Mouse (Mus musculus) midbrain, embryonic 16.5 days (tissue): ENCODE measurements around the gene Fam126a. TPM values are rescaled to one million over a fixed set of nuclear protein-coding genes. Genes with fewer than 3 reads are reported as not detected.

Experiments used
- ATAC-seq: fragments of 200-750 bp; cut with Nextera tagmentation; 2 replicates; pipeline ENCODE4 v1.8.0; 2017; ENCODE audit warnings: moderate TSS enrichment
- H3K27ac ChIP-seq: fragments of 300-500 bp; sonication (generic); 2 replicates; pipeline ENCODE4 v1.5.1; 2014; ENCODE audit warnings: mild to moderate bottlenecking, low read length, mixed read lengths
- H3K27me3 ChIP-seq: fragments of 300-500 bp; sonication (generic); 2 replicates; pipeline ENCODE4 v1.6.1; 2014; ENCODE audit warnings: low read depth, low read length, mixed read lengths; ENCODE audit not compliant: control insufficient read depth, insufficient read depth
- H3K36me3 ChIP-seq: fragments of 300-500 bp; sonication (generic); 2 replicates; pipeline ENCODE4 v1.6.1; 2014; ENCODE audit warnings: mild to moderate bottlenecking, low read length, moderate library complexity, mixed read lengths; ENCODE audit not compliant: control insufficient read depth, insufficient read depth
- H3K4me1 ChIP-seq: fragments of 300-500 bp; sonication (generic); 2 replicates; pipeline ENCODE4 v1.6.1; 2014; ENCODE audit warnings: mild to moderate bottlenecking, low read length, mixed read lengths; ENCODE audit not compliant: control insufficient read depth, insufficient read depth
- H3K4me2 ChIP-seq: fragments of 300-500 bp; sonication (generic); 2 replicates; pipeline ENCODE4 v1.6.1; 2014; ENCODE audit warnings: mild to moderate bottlenecking, low read length, mixed read lengths
- H3K4me3 ChIP-seq: fragments of 300-500 bp; sonication (generic); 2 replicates; pipeline ENCODE4 v1.5.1; 2014; ENCODE audit warnings: low read depth, mild to moderate bottlenecking, low read length, moderate library complexity, mixed read lengths
- H3K9ac ChIP-seq: fragments of 300-500 bp; sonication (generic); 2 replicates; pipeline ENCODE4 v1.6.1; 2014; ENCODE audit warnings: low read depth, low read length, mixed read lengths
- H3K9me3 ChIP-seq: fragments of 300-500 bp; sonication (generic); replicated peaks from 2 replicates; pipeline ENCODE4 v1.6.1; 2014; ENCODE audit warnings: mild to moderate bottlenecking, low read length, mixed read lengths; ENCODE audit not compliant: control insufficient read depth, poor library complexity, severe bottlenecking
- WGBS: fragments of 180-500 bp; shearing (Covaris S2); extraction: QIAGEN DNeasy Blood & Tissue Kit; methylation state at CpG from one replicate; pipeline ENCODE4 v1.1.7; 2014; 5-methylcytosine and 5-hydroxymethylcytosine counted together
- polyA plus RNA-seq: library from polyadenylated mRNA; unstranded; fragments of >200 nt; fragmentation: Nextera tagmentation; extraction: Ambion mirVana; gene quantifications from 2 replicates; pipeline ENCODE4 v1.2.1, GENCODE M21; 2015

The Fam126a gene
- polyA plus RNA-seq, 1 experiment from 2014 or later, result 29.8 TPM

DNA sequence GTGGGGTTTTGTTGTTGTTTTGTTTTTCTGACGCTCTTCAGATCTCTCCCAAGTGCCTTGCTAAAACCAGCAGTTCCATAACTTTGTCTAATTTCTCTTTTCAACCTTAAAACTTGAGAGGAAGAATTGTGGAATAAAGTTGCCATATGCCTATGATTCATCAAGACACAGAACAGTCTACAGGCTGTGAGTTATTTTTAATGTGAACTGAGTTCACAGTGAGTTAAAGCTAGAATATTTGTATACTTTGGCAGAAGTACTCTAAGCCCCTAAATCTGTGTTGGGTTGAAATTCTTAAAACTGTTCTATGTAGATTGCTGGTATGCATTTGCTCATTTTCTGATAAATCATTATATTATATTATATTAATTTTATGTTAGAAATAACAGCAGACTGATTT is 118.9 kb downstream of the Fam126a start:
- Histone ChIP-seq H3K4me1 (no peaks in the 10 kb centered on the region), H3K4me2 (no peak overlapping the region), H3K27me3 (no peaks in the 10 kb centered on the region), H3K36me3 (no peaks in the 10 kb centered on the region), H3K9ac (no peak overlapping the region), H3K4me3 (no peak overlapping the region), H3K9me3 (no peaks in the 10 kb centered on the region), H3K27ac (no peak overlapping the region)
- whole genome bisulfite sequencing, result 100% methylated on average over 1 of the region's 1 CpGs
- ATAC-seq, result no peak

DNA sequence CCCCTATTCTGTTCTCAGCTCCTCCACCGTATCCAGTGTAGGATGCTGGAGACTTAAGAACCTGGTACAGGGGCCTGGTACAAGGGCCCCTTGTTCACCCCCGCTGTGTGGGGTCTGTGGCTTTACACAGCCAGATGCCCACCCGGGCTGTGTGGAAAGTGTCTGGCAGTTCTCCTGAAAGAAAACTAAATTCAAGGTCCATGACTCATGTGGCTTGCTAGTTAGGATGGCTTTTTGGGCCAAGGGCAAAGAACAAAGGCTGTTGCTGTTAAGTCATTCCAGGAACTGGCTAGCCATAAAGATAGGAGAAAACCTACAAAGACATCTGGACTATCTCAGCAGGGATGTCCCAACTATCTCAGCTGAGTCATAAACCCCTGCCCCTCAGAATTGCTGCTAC is 121.2 kb downstream of the Fam126a start:
- Histone ChIP-seq H3K9me3 (no peaks in the 10 kb centered on the region), H3K4me3 (no peak overlapping the region)
- 100% methylated on average over 3 of the region's 3 CpGs for WGBS

DNA sequence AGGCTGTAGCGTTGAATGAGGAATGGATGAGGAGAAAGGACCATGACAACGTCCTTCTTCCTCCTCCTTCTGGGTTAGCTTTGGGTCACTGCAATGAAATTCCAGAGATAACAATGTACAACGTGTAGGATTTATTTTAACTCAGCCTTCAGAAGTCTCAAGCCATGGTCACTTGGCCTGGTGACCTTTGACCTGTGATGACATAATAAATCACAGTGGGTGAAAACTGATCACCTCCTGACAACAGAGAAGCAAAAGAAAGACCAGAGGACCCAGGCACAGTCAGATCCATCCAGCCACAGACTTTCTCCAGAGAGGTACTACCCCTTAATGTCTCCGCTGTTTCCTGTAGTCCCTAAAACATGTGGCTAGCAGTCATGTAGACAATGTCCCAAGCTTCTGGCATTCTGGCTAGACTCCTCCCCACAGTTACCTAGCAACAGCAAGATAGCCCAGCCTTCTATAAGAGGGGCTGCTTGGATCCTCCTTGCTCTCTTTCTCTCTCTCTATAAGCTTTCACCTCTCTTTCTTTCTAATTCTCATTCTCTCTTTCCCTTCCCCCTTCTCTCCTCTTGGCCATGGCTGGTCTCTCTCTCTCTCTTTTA is 121.9 kb downstream of the Fam126a start:
- ATAC-seq, result no peak
- no peaks in the 10 kb centered on the region for H3K9me3 ChIP-seq
- no peaks in the 10 kb centered on the region for H3K4me1 ChIP-seq
- H3K36me3 ChIP-seq, result no peaks in the 10 kb centered on the region
- no peaks in the 10 kb centered on the region for H3K27me3 ChIP-seq
- 88% methylated on average over 4 of the region's 4 CpGs for WGBS
- H3K4me3 ChIP-seq, result no peak overlapping the region
- no peak overlapping the region for H3K9ac ChIP-seq
- no peak overlapping the region for H3K27ac ChIP-seq
- no peak overlapping the region for H3K4me2 ChIP-seq

More for the DNA sequence above, 121.2 kb downstream of the Fam126a start:
- no peaks in the 10 kb centered on the region for H3K27me3 ChIP-seq
- ATAC-seq, result no peak
- H3K27ac ChIP-seq, result no peak overlapping the region
- H3K36me3 ChIP-seq, result no peaks in the 10 kb centered on the region
- H3K9ac ChIP-seq, result no peak overlapping the region
- no peak overlapping the region for H3K4me2 ChIP-seq
- H3K4me1 ChIP-seq, result no peaks in the 10 kb centered on the region

DNA sequence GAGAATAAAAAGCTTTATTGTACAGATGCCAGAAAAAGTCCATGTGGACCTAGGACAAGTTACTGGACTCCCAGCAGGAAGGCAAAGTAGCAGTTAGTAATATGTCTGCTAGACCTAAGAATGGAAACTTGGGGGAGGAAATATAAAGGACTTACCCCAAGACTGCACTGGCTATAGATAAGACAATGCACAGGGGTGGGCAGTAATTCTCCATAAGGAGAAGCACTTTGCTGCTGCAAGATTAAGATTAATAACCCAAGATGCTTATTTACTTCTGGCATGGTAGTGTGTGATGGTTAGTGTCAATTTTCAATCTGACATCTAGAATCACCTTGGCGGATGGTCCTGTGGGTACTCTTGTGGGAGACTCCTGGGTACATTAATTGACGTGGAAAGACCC is 128.3 kb downstream of the Fam126a start:
- Histone ChIP-seq H3K4me3 (no peak overlapping the region), H3K4me1 (no peaks in the 10 kb centered on the region), H3K27ac (no peak overlapping the region), H3K27me3 (no peaks in the 10 kb centered on the region), H3K9ac (no peak overlapping the region), H3K9me3 (no peaks in the 10 kb centered on the region), H3K4me2 (no peak overlapping the region), H3K36me3 (no peaks in the 10 kb centered on the region)
- WGBS, result 76% methylated on average over 2 of the region's 2 CpGs
- ATAC-seq, result no peak

DNA sequence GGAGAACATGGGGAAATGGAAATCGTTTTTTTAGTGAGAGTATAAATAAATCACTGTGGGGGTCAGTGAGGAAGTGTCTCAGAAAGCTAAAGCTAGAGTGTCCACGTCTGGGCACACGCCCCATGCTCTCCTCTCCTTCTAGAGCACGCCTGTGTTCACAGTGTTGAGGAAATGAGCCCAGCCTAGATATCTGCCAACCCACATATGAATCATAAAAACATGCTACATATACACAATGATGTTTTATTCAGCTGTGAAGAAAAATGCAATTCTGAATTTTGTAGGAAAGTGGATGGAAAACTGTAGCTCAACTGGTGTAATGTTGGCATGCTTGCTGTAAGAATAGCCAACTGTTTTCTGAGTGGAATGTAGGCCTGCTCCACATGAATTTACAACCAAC is 130.3 kb downstream of the Fam126a start:
- WGBS, result 75% methylated on average over 4 of the region's 4 CpGs
- H3K4me3 ChIP-seq, result no peak overlapping the region
- H3K27ac ChIP-seq, result no peak overlapping the region
- no peak overlapping the region for H3K9ac ChIP-seq
- ATAC-seq, result no peak
- H3K4me2 ChIP-seq, result no peak overlapping the region
- no peaks in the 10 kb centered on the region for H3K9me3 ChIP-seq
- no peaks in the 10 kb centered on the region for H3K4me1 ChIP-seq
- no peaks in the 10 kb centered on the region for H3K36me3 ChIP-seq
- H3K27me3 ChIP-seq, result no peaks in the 10 kb centered on the region

DNA sequence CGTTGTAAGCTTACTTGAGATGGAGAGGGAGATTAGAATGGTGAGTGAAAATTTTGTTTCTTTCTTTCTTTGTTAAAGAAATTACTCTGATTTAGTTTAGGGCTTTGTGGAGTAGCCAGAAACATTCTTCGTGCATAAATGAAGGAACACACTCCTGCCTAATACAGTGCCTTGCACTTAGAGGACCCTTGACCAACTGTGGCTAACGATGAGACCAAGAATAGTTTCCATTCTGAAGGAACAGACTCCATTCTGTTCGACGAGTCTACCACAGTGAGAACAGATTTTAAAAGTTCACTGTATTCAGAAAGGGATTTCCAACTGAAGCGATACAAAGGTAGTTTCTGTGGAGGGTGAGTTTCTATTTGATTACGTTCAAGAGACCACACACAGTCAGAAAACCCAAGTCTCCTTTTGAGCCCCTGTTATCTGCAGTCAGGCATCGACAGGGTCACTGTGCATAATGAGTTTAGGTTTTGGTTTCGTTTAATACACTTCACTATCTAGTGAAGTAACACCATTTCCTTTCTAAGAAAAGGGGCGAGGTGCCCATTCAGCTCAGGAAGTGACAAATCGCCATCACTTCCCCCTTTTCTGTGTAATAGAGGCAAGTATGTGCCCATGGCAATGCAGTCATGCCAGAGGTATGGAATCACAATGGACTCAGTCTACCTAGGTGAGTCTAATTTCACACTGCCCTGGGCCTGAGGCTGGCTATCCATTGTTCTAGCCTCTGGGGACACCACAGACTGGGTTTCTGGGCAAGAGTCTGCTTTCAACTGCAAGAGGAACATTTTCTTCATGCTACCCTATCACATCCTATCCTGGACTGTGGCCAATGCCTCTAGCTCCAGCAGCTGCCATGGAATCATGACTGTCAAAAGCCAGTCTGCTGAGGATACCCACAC is 136.4 kb downstream of the Fam126a start:
- H3K4me2 ChIP-seq, result no peak overlapping the region
- H3K27ac ChIP-seq, result no peak overlapping the region
- H3K4me1 ChIP-seq, result no peaks in the 10 kb centered on the region
- no peaks in the 10 kb centered on the region for H3K27me3 ChIP-seq
- H3K4me3 ChIP-seq, result no peak overlapping the region
- no peaks in the 10 kb centered on the region for H3K9me3 ChIP-seq
- H3K9ac ChIP-seq, result no peak overlapping the region
- 78% methylated on average over 11 of the region's 11 CpGs for WGBS
- H3K36me3 ChIP-seq, result no peaks in the 10 kb centered on the region
- no peak for ATAC-seq

DNA sequence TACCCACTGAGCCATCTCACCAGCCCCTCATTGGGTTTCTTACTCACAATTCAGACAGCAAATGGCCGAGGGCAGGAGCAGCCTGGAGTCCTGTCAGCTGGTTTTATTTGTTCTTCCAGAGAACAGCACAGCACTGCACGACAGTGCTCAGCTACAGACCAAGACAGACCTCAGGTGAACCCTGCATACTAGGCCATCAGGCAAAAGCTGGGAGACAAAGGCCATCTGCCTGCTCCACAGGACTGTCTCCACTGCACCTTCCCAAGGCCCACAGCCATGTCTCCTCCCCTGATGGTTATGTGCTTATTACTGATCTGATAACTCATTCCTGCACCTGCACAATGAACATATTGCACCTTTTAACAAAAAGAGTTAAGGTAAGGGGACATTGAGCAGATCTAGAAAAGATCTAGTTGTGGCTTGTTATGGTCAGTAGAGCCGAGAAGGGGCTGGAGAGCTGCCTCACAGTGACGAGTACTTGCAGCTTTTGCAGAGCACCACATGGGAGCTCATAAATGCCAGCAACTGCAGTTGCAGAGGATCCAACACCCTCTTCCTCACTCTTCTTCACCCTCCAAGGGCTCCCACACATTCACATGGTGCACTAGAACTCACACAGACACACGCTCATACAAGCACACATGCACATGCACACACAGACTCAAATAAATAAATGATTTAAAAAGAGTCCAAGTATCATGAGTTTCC is 137.2 kb downstream of the Fam126a start:
- H3K36me3 ChIP-seq, result no peaks in the 10 kb centered on the region
- H3K27me3 ChIP-seq, result no peaks in the 10 kb centered on the region
- no peak overlapping the region for H3K27ac ChIP-seq
- no peaks in the 10 kb centered on the region for H3K9me3 ChIP-seq
- no peak overlapping the region for H3K4me2 ChIP-seq
- H3K9ac ChIP-seq, result no peak overlapping the region
- ATAC-seq, result no peak
- WGBS, result 85% methylated on average over 5 of the region's 5 CpGs
- no peaks in the 10 kb centered on the region for H3K4me1 ChIP-seq
- no peak overlapping the region for H3K4me3 ChIP-seq

DNA sequence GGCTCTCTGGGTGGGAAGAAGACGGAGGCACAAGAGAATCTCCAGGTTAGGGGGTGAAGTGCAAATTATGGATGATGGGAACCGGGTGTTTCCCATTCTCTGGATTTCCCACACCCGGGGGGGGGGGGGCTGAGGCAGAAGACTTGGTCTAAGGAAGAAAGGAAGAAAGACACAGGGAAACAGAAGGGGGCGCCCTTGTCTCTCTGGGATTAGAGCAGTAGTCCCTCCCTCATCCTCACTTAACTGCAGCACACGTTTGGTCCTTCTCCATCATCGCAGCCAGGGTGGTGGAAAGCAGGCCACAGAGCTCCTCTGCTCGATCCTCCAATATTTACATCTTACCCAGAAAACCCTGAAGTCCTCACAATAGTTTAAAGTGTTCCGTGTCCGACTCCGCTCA is 139.8 kb downstream of the Fam126a start:
- no peak for ATAC-seq
- no peak overlapping the region for H3K9ac ChIP-seq
- no peak overlapping the region for H3K4me3 ChIP-seq
- 40% methylated on average over 10 of the region's 10 CpGs for WGBS
- H3K4me1 ChIP-seq, result no peaks in the 10 kb centered on the region
- no peak overlapping the region for H3K4me2 ChIP-seq
- no peaks in the 10 kb centered on the region for H3K9me3 ChIP-seq
- no peaks in the 10 kb centered on the region for H3K27me3 ChIP-seq
- no peaks in the 10 kb centered on the region for H3K36me3 ChIP-seq
- H3K27ac ChIP-seq, result no peak overlapping the region

DNA sequence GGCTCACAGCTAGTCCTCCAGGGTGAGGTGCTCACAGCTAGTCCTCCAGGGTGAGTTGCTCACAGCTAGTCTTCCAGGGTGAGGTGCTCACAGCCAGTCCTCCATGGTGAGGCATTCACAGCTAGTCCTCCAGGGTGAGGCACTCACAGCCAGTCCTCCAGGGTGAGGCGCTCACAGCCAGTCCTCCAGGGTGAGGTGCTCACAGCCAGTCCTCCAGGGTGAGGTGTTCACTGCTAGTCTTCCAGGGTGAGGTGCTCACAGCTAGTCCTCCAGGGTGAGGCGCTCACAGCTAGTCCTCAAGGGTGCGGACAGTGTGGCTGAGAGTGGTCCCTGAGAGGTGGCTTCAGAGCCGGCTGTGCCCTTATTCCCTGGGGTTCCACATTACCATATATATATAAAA is 141.0 kb downstream of the Fam126a start:
- ATAC-seq, result no peak
- no peak overlapping the region for H3K4me3 ChIP-seq
- H3K27me3 ChIP-seq, result no peaks in the 10 kb centered on the region
- H3K9ac ChIP-seq, result no peak overlapping the region
- 70% methylated on average over 4 of the region's 4 CpGs for WGBS
- no peak overlapping the region for H3K4me2 ChIP-seq
- H3K36me3 ChIP-seq, result no peaks in the 10 kb centered on the region
- H3K4me1 ChIP-seq, result no peaks in the 10 kb centered on the region
- H3K9me3 ChIP-seq, result no peaks in the 10 kb centered on the region
- H3K27ac ChIP-seq, result no peak overlapping the region
